Mouse (Mus musculus) liver, embryonic 13.5 days (tissue): ENCODE measurements around the gene Prr5l. TPM values are rescaled to one million over a fixed set of nuclear protein-coding genes. Genes with fewer than 3 reads are reported as not detected.

Source experiments
- ATAC-seq: fragments of 200-750 bp; cut with Nextera tagmentation; 2 replicates; pipeline ENCODE4 v1.8.0; 2017; ENCODE audit warnings: low read depth, mild to moderate bottlenecking, moderate number of reproducible peaks, moderate library complexity
- DNase-seq: peaks from one replicate; pipeline ENCODE4 v3.0.0; 2022
- H3K27ac ChIP-seq: fragments of 300-500 bp; sonication (generic); 2 replicates; pipeline ENCODE4 v1.5.1; 2015; ENCODE audit warnings: moderate library complexity, mild to moderate bottlenecking, inconsistent platforms
- H3K27me3 ChIP-seq: fragments of 300-500 bp; sonication (generic); 2 replicates; pipeline ENCODE4 v1.6.1; 2015; ENCODE audit warnings: mild to moderate bottlenecking, inconsistent platforms
- H3K36me3 ChIP-seq: fragments of 300-500 bp; sonication (generic); 2 replicates; pipeline ENCODE4 v1.6.1; 2015; ENCODE audit warnings: mild to moderate bottlenecking, inconsistent platforms
- H3K4me1 ChIP-seq: fragments of 300-500 bp; sonication (generic); replicated peaks from 2 replicates; pipeline ENCODE4 v1.6.1; 2015; ENCODE audit warnings: inconsistent platforms
- H3K4me2 ChIP-seq: fragments of 300-500 bp; sonication (generic); 2 replicates; pipeline ENCODE4 v1.6.1; 2015; ENCODE audit warnings: inconsistent platforms, mild to moderate bottlenecking, moderate library complexity
- H3K4me3 ChIP-seq: fragments of 300-500 bp; sonication (generic); replicated peaks from 2 replicates; pipeline ENCODE4 v1.5.1; 2015; ENCODE audit warnings: mild to moderate bottlenecking, inconsistent platforms
- H3K9ac ChIP-seq: fragments of 300-500 bp; sonication (generic); 2 replicates; pipeline ENCODE4 v1.6.1; 2015; ENCODE audit warnings: mild to moderate bottlenecking, inconsistent platforms
- H3K9me3 ChIP-seq: fragments of 300-500 bp; sonication (generic); replicated peaks from 2 replicates; pipeline ENCODE4 v1.6.1; 2016; ENCODE audit warnings: inconsistent platforms
- WGBS: fragments of 180-500 bp; shearing (Covaris S2); methylation state at CpG from one replicate; pipeline ENCODE4 v1.1.7; 2015; ENCODE audit not compliant: insufficient replicate concordance; 5-methylcytosine and 5-hydroxymethylcytosine counted together
- polyA plus RNA-seq: library from polyadenylated mRNA; unstranded; fragments of >200 nt; fragmentation: Nextera tagmentation; extraction: Ambion mirVana; gene quantifications from 2 replicates; pipeline ENCODE4 v1.2.1, GENCODE M21; 2015

Prr5l gene
- polyA plus RNA-seq, 1 experiment from 2014 or later: 4.1 TPM

GRCm38 (mm10) chr2:101881471-101882162 is 1.2 kb downstream of the Prr5l start:
- no peak overlapping the region for H3K27ac ChIP-seq
- H3K27me3 ChIP-seq: no peaks in the 10 kb centered on the region; the same call in 1 of the 2 replicates
- WGBS: 54% methylated on average over 9 of the region's 9 CpGs
- H3K4me2 ChIP-seq: no peak overlapping the region
- H3K4me1 ChIP-seq: peaks cover 15% of the 10 kb centered on the region
- DNase-seq (no peak), ATAC-seq (no peak)
- no peaks in the 10 kb centered on the region for H3K9me3 ChIP-seq
- no peaks in the 10 kb centered on the region for H3K36me3 ChIP-seq
- H3K4me3 ChIP-seq: no peak overlapping the region
- no peak overlapping the region for H3K9ac ChIP-seq

- H3K36me3 ChIP-seq: no peaks in the 10 kb centered on the region
- 20% methylated on average over 14 of the region's 14 CpGs for WGBS
- no peak overlapping the region for H3K9ac ChIP-seq
- H3K9me3 ChIP-seq: no peaks in the 10 kb centered on the region
- H3K4me2 ChIP-seq: peak overlapping the region; percentile 45
- H3K4me3 ChIP-seq: no peak overlapping the region
- H3K27me3 ChIP-seq: 0 out of 2 replicates have a peak, but pooled peaks cover 5% of the 10 kb centered on the region
- H3K27ac ChIP-seq: no peak overlapping the region
- ATAC-seq (no peak), DNase-seq (no peak)
- H3K4me1 ChIP-seq: no peaks in the 10 kb centered on the region
Measured at GRCm38 (mm10) chr2:101871179-101871578, 11.6 kb downstream of the Prr5l start.

- Histone ChIP-seq H3K4me2 (no peak overlapping the region), H3K36me3 (no peaks in the 10 kb centered on the region), H3K9ac (no peak overlapping the region), H3K4me1 (no peaks in the 10 kb centered on the region), H3K27ac (no peak overlapping the region), H3K9me3 (no peaks in the 10 kb centered on the region), H3K27me3 (0 out of 2 replicates have a peak, but pooled peaks cover 5% of the 10 kb centered on the region), H3K4me3 (no peak overlapping the region)
- ATAC-seq (no peak), DNase-seq (no peak)
- 58% methylated on average over 4 of the region's 4 CpGs for WGBS
Measured at GRCm38 (mm10) chr2:101868683-101869082, 14.1 kb downstream of the Prr5l start.

- no peak overlapping the region for H3K9ac ChIP-seq
- no peaks in the 10 kb centered on the region for H3K27me3 ChIP-seq
- no peaks in the 10 kb centered on the region for H3K36me3 ChIP-seq
- no peak for DNase-seq
- H3K4me1 ChIP-seq: no peaks in the 10 kb centered on the region
- H3K27ac ChIP-seq: no peak overlapping the region
- no peak overlapping the region for H3K4me3 ChIP-seq
- 61% methylated on average over 15 of the region's 15 CpGs for WGBS
- no peaks in the 10 kb centered on the region for H3K9me3 ChIP-seq
- H3K4me2 ChIP-seq: no peak overlapping the region
- no peak for ATAC-seq
Measured at GRCm38 (mm10) chr2:101862219-101863123, 20.4 kb downstream of the Prr5l start.

- Histone ChIP-seq H3K9ac (no peak overlapping the region), H3K4me1 (no peaks in the 10 kb centered on the region), H3K9me3 (no peaks in the 10 kb centered on the region), H3K4me3 (no peak overlapping the region), H3K27me3 (no peaks in the 10 kb centered on the region), H3K4me2 (no peak overlapping the region), H3K27ac (no peak overlapping the region), H3K36me3 (no peaks in the 10 kb centered on the region)
- WGBS: 66% methylated on average over 3 of the region's 3 CpGs
- DNase-seq (no peak), ATAC-seq (no peak)
Measured at GRCm38 (mm10) chr2:101860920-101861485, 21.8 kb downstream of the Prr5l start.

- no peaks in the 10 kb centered on the region for H3K4me1 ChIP-seq
- no peaks in the 10 kb centered on the region for H3K27me3 ChIP-seq
- H3K4me3 ChIP-seq: no peak overlapping the region
- ATAC-seq: no peak
- H3K27ac ChIP-seq: no peak overlapping the region
- no peak overlapping the region for H3K4me2 ChIP-seq
- no peaks in the 10 kb centered on the region for H3K9me3 ChIP-seq
- DNase-seq: no peak
- H3K9ac ChIP-seq: no peak overlapping the region
- no peaks in the 10 kb centered on the region for H3K36me3 ChIP-seq
- 59% methylated on average over 9 of the region's 9 CpGs for WGBS
Measured at GRCm38 (mm10) chr2:101856174-101856573, 26.7 kb downstream of the Prr5l start.

GRCm38 (mm10) chr2:101854792-101855191 is 28.0 kb downstream of the Prr5l start:
- Histone ChIP-seq H3K4me3 (no peak overlapping the region), H3K36me3 (no peaks in the 10 kb centered on the region), H3K27ac (no peak overlapping the region), H3K27me3 (no peaks in the 10 kb centered on the region), H3K4me1 (no peaks in the 10 kb centered on the region), H3K4me2 (no peak overlapping the region), H3K9ac (no peak overlapping the region), H3K9me3 (no peaks in the 10 kb centered on the region)
- 72% methylated on average over 7 of the region's 7 CpGs for WGBS
- no peak for DNase-seq
- ATAC-seq: no peak

- 63% methylated on average over 7 of the region's 7 CpGs for WGBS
- H3K27ac ChIP-seq: no peak overlapping the region
- no peaks in the 10 kb centered on the region for H3K4me1 ChIP-seq
- no peak overlapping the region for H3K4me2 ChIP-seq
- no peak for ATAC-seq
- no peak for DNase-seq
- no peaks in the 10 kb centered on the region for H3K27me3 ChIP-seq
- H3K9ac ChIP-seq: no peak overlapping the region
- H3K36me3 ChIP-seq: no peaks in the 10 kb centered on the region
- no peak overlapping the region for H3K4me3 ChIP-seq
- no peaks in the 10 kb centered on the region for H3K9me3 ChIP-seq
Measured at GRCm38 (mm10) chr2:101842756-101843155, 40.1 kb downstream of the Prr5l start.

GRCm38 (mm10) chr2:101834816-101835523 is 47.9 kb downstream of the Prr5l start:
- DNase-seq: no peak

GRCm38 (mm10) chr2:101832361-101832760 is 50.5 kb downstream of the Prr5l start:
- no peaks in the 10 kb centered on the region for H3K9me3 ChIP-seq
- no peak overlapping the region for H3K4me3 ChIP-seq
- no peaks in the 10 kb centered on the region for H3K36me3 ChIP-seq
- ATAC-seq: no peak
- DNase-seq: no peak
- WGBS: 58% methylated on average over 9 of the region's 9 CpGs
- no peaks in the 10 kb centered on the region for H3K27me3 ChIP-seq
- H3K4me2 ChIP-seq: no peak overlapping the region
- H3K4me1 ChIP-seq: peaks cover 14% of the 10 kb centered on the region
- H3K9ac ChIP-seq: no peak overlapping the region
- H3K27ac ChIP-seq: no peak overlapping the region

More at GRCm38 (mm10) chr2:101834816-101835523, 47.9 kb downstream of the Prr5l start:
- Histone ChIP-seq H3K9me3 (no peaks in the 10 kb centered on the region), H3K27me3 (no peaks in the 10 kb centered on the region), H3K4me2 (no peak overlapping the region), H3K9ac (no peak overlapping the region), H3K4me1 (0 out of 2 replicates have a peak, but pooled peaks cover 5% of the 10 kb centered on the region), H3K36me3 (no peaks in the 10 kb centered on the region), H3K4me3 (no peak overlapping the region), H3K27ac (no peak overlapping the region)
- WGBS: 30% methylated on average over 9 of the region's 9 CpGs
- ATAC-seq: no peak

GRCm38 (mm10) chr2:101831851-101832250 is 51.0 kb downstream of the Prr5l start:
- H3K4me1 ChIP-seq: peaks cover 16% of the 10 kb centered on the region
- ATAC-seq: no peak

More at GRCm38 (mm10) chr2:101831851-101832250, 51.0 kb downstream of the Prr5l start:
- no peaks in the 10 kb centered on the region for H3K27me3 ChIP-seq
- H3K36me3 ChIP-seq: no peaks in the 10 kb centered on the region
- 63% methylated on average over 5 of the region's 5 CpGs for WGBS
- H3K9ac ChIP-seq: no peak overlapping the region
- no peaks in the 10 kb centered on the region for H3K9me3 ChIP-seq
- no peak overlapping the region for H3K4me3 ChIP-seq
- H3K4me2 ChIP-seq: no peak overlapping the region
- DNase-seq: no peak
- no peak overlapping the region for H3K27ac ChIP-seq
